Mouse (Mus musculus) embryonic facial prominence, embryonic 13.5 days (tissue): Measurements from ENCODE around the gene Gpnmb. TPM values are rescaled to one million over a fixed set of nuclear protein-coding genes. Genes with fewer than 3 reads are reported as not detected.

Experiments used
- ATAC-seq: fragments of 200-750 bp; cut with Nextera tagmentation; 2 replicates; pipeline ENCODE4 v1.8.0; 2017; ENCODE audit warnings: low read depth; ENCODE audit not compliant: insufficient number of reproducible peaks, insufficient read depth, low FRiP score, low TSS enrichment
- H3K27ac ChIP-seq: fragments of 300-500 bp; sonication (generic); 2 replicates; pipeline ENCODE4 v1.5.1; 2015; ENCODE audit warnings: moderate library complexity, mild to moderate bottlenecking, inconsistent platforms
- H3K27me3 ChIP-seq: fragments of 300-500 bp; sonication (generic); 2 replicates; pipeline ENCODE4 v1.6.1; 2015; ENCODE audit warnings: mild to moderate bottlenecking, inconsistent platforms
- H3K36me3 ChIP-seq: fragments of 300-500 bp; sonication (generic); 2 replicates; pipeline ENCODE4 v1.6.1; 2015; ENCODE audit warnings: mild to moderate bottlenecking, inconsistent platforms
- H3K4me1 ChIP-seq: fragments of 300-500 bp; sonication (generic); 2 replicates; pipeline ENCODE4 v1.6.1; 2015; ENCODE audit warnings: inconsistent platforms
- H3K4me2 ChIP-seq: fragments of 300-500 bp; sonication (generic); 2 replicates; pipeline ENCODE4 v1.6.1; 2015; ENCODE audit warnings: moderate library complexity, mild to moderate bottlenecking, inconsistent platforms
- H3K4me3 ChIP-seq: fragments of 300-500 bp; sonication (generic); 2 replicates; pipeline ENCODE4 v1.5.1; 2015; ENCODE audit warnings: mild to moderate bottlenecking, inconsistent platforms
- H3K9ac ChIP-seq: fragments of 300-500 bp; sonication (generic); 2 replicates; pipeline ENCODE4 v1.6.1; 2015; ENCODE audit warnings: mild to moderate bottlenecking, inconsistent platforms
- H3K9me3 ChIP-seq: fragments of 300-500 bp; sonication (generic); 2 replicates; pipeline ENCODE4 v1.6.1; 2016; ENCODE audit warnings: inconsistent platforms
- WGBS: fragments of 180-500 bp; shearing (Covaris S2); methylation state at CpG from one replicate; pipeline ENCODE4 v1.1.7; 2015; ENCODE audit warnings: mixed read lengths; 5-methylcytosine and 5-hydroxymethylcytosine counted together
- polyA plus RNA-seq: library from polyadenylated mRNA; unstranded; fragments of >200 nt; fragmentation: Nextera tagmentation; extraction: Ambion mirVana; gene quantifications from 2 replicates; pipeline ENCODE4 v1.2.1, GENCODE M21; 2015

Gpnmb gene
- polyA plus RNA-seq: 1.3 and 1.4 TPM in 2 replicates

GRCm38 (mm10) chr6:49036275-49037267, at the start of gene Gpnmb:
Gpnmb (plus strand) TSS chr6:49036546.
- Histone ChIP-seq H3K27me3 (peaks cover 15% of the 10 kb centered on the region; the same call in 1 of the 2 replicates), H3K9me3 (no peaks in the 10 kb centered on the region), H3K27ac (no peak within 1 kb of the TSS), H3K4me2 (peak within 1 kb of the TSS; percentile 52), H3K4me3 (peak within 1 kb of the TSS; percentile 17), H3K4me1 (peaks cover 20% of the 10 kb centered on the region), H3K9ac (peak within 1 kb of the TSS; percentile 51; the same call in 1 of the 2 replicates), H3K36me3 (no peaks in the 10 kb centered on the region)
- 28% methylated on average over 28 of the region's 28 CpGs for WGBS
- ATAC-seq: no peak

DNA sequence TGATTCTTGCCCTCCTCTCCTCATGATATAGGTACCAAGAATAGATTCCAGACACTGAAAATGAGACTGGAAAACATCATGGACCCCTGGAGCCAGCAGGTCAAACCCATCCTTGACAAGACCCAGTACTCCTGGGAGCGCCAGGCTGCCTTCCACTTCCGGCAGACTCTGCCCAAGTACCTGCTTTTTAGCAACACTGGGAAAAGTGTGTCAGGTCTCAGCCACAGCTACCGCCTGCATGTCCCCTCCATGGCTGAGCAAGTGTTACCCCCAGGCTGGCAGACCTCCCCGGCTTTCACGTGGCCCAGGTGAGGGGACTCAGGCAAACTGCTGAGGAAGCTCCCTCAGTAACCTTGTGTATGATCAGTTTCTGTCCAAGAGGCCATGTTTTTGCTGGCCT, 46.4 kb upstream of the Gpnmb start:
- ATAC-seq: no peak
- WGBS: 91% methylated on average over 5 of the region's 5 CpGs
- Histone ChIP-seq H3K9me3 (no peaks in the 10 kb centered on the region), H3K9ac (no peak overlapping the region), H3K36me3 (no peaks in the 10 kb centered on the region), H3K4me2 (no peak overlapping the region), H3K27ac (no peak overlapping the region), H3K27me3 (no peaks in the 10 kb centered on the region), H3K4me3 (no peak overlapping the region), H3K4me1 (no peaks in the 10 kb centered on the region)

GRCm38 (mm10) chr6:48991991-48992390, 44.4 kb upstream of the Gpnmb start:
- H3K36me3 ChIP-seq: no peaks in the 10 kb centered on the region
- ATAC-seq: no peak
- no peaks in the 10 kb centered on the region for H3K9me3 ChIP-seq
- no peak overlapping the region for H3K4me3 ChIP-seq
- no peaks in the 10 kb centered on the region for H3K27me3 ChIP-seq
- 74% methylated on average over 4 of the region's 4 CpGs for WGBS
- no peak overlapping the region for H3K27ac ChIP-seq
- no peak overlapping the region for H3K9ac ChIP-seq
- no peaks in the 10 kb centered on the region for H3K4me1 ChIP-seq
- H3K4me2 ChIP-seq: no peak overlapping the region

DNA sequence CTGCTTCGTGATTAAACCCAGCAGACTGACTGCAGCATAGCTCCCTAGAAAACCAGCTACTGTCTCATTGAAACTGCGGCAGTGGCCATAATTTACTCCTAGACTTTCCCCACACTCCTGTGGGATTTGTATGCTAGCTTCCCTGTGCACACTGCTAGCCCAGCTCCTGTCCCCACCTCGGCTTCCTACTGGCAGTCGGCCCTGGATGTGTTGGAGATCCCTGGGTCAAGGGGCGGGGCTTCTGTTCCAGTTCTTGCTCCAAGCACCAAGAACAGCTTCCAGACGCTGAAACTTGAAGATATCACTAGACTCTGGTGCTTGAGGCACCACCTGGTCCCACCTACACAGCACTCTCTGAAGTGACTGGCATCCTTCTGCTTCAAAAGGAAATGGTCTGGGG, 38.2 kb upstream of the Gpnmb start:
- ATAC-seq: no peak

DNA sequence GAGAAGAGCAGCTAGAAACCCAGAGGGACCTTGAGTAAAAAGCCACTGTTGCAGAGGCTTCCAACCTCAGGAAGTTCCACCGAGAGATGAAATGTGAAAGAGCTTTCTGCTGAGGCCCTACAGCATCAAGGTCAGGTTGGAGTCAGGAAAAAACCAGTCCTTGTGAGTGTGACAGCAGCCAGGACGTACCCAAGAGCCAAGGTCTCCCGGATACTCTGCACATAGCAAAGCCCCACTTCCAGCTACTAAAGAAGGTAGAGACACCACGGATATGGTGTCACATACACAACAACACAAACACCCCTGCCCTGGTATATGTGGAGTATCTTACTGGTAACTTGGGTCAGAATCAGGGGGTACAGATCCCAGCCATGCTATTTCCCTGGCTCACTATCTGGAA, 37.5 kb upstream of the Gpnmb start:
- Histone ChIP-seq H3K4me1 (no peaks in the 10 kb centered on the region), H3K36me3 (no peaks in the 10 kb centered on the region), H3K9ac (no peak overlapping the region), H3K27me3 (no peaks in the 10 kb centered on the region), H3K9me3 (no peaks in the 10 kb centered on the region), H3K4me3 (no peak overlapping the region), H3K27ac (no peak overlapping the region), H3K4me2 (no peak overlapping the region)
- no peak for ATAC-seq
- 81% methylated on average over 4 of the region's 4 CpGs for WGBS

More for the DNA sequence above, 38.2 kb upstream of the Gpnmb start:
- Histone ChIP-seq H3K4me2 (no peak overlapping the region), H3K4me3 (no peak overlapping the region), H3K9ac (no peak overlapping the region), H3K27me3 (no peaks in the 10 kb centered on the region), H3K4me1 (no peaks in the 10 kb centered on the region), H3K36me3 (no peaks in the 10 kb centered on the region), H3K9me3 (no peaks in the 10 kb centered on the region), H3K27ac (no peak overlapping the region)
- 57% methylated on average over 6 of the region's 6 CpGs for WGBS

- Histone ChIP-seq H3K27me3 (no peaks in the 10 kb centered on the region), H3K4me3 (no peak overlapping the region), H3K4me2 (no peak overlapping the region), H3K9ac (no peak overlapping the region), H3K36me3 (no peaks in the 10 kb centered on the region), H3K4me1 (peaks cover 2% of the 10 kb centered on the region), H3K27ac (no peak overlapping the region), H3K9me3 (no peaks in the 10 kb centered on the region)
- 41% methylated on average over 4 of the region's 4 CpGs for WGBS
- no peak for ATAC-seq
Measured at GRCm38 (mm10) chr6:49003381-49003780, 33.0 kb upstream of the Gpnmb start.

GRCm38 (mm10) chr6:49007981-49008380, 28.4 kb upstream of the Gpnmb start:
- Histone ChIP-seq H3K4me1 (peaks cover 12% of the 10 kb centered on the region), H3K4me3 (peak overlapping the region; percentile 36), H3K9me3 (no peaks in the 10 kb centered on the region), H3K27me3 (no peaks in the 10 kb centered on the region), H3K9ac (0 out of 2 replicates have a peak overlapping the region, but pooled peaks have one; percentile 32), H3K27ac (no peak overlapping the region), H3K36me3 (no peaks in the 10 kb centered on the region), H3K4me2 (peak overlapping the region; percentile 58)
- ATAC-seq: no peak
- 1% methylated on average over 9 of the region's 9 CpGs for WGBS

GRCm38 (mm10) chr6:49008420-49009160, 27.8 kb upstream of the Gpnmb start:
- Histone ChIP-seq H3K27me3 (no peaks in the 10 kb centered on the region), H3K4me3 (peak overlapping the region; percentile 36), H3K36me3 (no peaks in the 10 kb centered on the region), H3K4me1 (peaks cover 12% of the 10 kb centered on the region), H3K27ac (peak overlapping the region; percentile 12; the same call in 1 of the 2 replicates), H3K9ac (peak overlapping the region; percentile 32; the same call in 1 of the 2 replicates), H3K9me3 (no peaks in the 10 kb centered on the region), H3K4me2 (peak overlapping the region; percentile 58)
- ATAC-seq: no peak
- 23% methylated on average over 13 of the region's 13 CpGs for WGBS

- WGBS: 43% methylated on average over 7 of the region's 7 CpGs
- peak overlapping the region; percentile 58 for H3K4me2 ChIP-seq
- ATAC-seq: no peak
Measured at GRCm38 (mm10) chr6:49009161-49009555, 27.2 kb upstream of the Gpnmb start.

DNA sequence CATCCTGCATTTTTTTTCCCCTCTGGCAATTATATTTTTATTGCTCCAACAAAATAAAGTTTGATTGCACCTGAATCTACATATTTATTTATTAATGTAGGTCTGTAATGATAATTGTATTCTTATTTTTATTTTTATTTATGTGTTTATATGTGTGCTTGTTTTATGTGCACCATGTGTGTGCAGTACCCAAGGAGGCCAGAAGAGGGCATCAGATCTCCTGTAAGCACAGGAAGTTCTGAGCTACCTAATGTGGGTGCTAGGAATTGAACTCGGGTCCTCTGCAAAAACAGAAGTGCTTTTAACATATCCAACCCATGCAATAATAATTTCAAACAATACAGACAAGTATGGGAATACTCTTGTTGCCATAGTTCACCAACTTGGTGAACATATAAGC, 26.7 kb upstream of the Gpnmb start:
- WGBS: 88% methylated on average over 1 of the region's 1 CpGs
- Histone ChIP-seq H3K9ac (no peak overlapping the region), H3K9me3 (no peaks in the 10 kb centered on the region), H3K27ac (no peak overlapping the region), H3K4me1 (peaks cover 12% of the 10 kb centered on the region), H3K4me2 (no peak overlapping the region), H3K27me3 (no peaks in the 10 kb centered on the region), H3K4me3 (no peak overlapping the region), H3K36me3 (no peaks in the 10 kb centered on the region)
- no peak for ATAC-seq

More at GRCm38 (mm10) chr6:49009161-49009555, 27.2 kb upstream of the Gpnmb start:
- no peak overlapping the region for H3K27ac ChIP-seq
- H3K27me3 ChIP-seq: no peaks in the 10 kb centered on the region
- H3K4me1 ChIP-seq: peaks cover 12% of the 10 kb centered on the region
- H3K36me3 ChIP-seq: no peaks in the 10 kb centered on the region
- H3K9me3 ChIP-seq: no peaks in the 10 kb centered on the region
- peak overlapping the region; percentile 36; the same call in 1 of the 2 replicates for H3K4me3 ChIP-seq
- H3K9ac ChIP-seq: no peak overlapping the region

DNA sequence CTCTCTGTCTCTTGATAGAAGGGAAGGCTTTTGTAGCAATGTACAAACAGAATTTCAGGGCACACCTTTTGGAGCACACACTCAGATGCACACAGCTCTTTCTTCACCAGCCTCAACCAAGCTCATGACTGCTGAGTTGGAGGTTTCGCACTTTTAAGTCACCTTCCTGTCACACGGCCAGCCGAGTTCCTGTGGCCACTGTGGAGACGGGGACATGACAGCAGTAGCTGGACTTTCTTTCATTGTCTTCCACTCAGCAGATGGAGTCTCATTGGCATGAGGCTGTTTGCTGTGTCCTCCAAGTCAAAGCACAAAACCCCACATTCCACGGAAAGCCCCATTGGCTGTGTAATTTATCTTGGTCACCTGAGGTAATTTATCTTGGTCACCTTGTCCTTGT, 25.2 kb upstream of the Gpnmb start:
- Histone ChIP-seq H3K9ac (no peak overlapping the region), H3K9me3 (no peaks in the 10 kb centered on the region), H3K4me1 (peaks cover 12% of the 10 kb centered on the region), H3K36me3 (no peaks in the 10 kb centered on the region), H3K27me3 (no peaks in the 10 kb centered on the region), H3K27ac (no peak overlapping the region), H3K4me2 (no peak overlapping the region), H3K4me3 (no peak overlapping the region)
- ATAC-seq: no peak
- WGBS: 87% methylated on average over 5 of the region's 5 CpGs
